Mouse (Mus musculus): ENCODE results near the gene Unkl. TPM values are rescaled to one million over a fixed set of nuclear protein-coding genes. Genes with fewer than 3 reads are reported as not detected.

Gene Unkl
- polyA plus RNA-seq, 1 experiment from 2014 or later, result 9.2 TPM

GRCm38 (mm10) chr17:25172558-25172957 is 15.6 kb upstream of the Unkl start:
- no peak overlapping the region for H3K4me3 ChIP-seq (replicated peaks; ENCODE audit: low read depth, low read length)
- H3K4me1 ChIP-seq (ENCODE audit: control insufficient read depth, insufficient read depth, low read length), result no peaks in the 10 kb centered on the region
- DNase-seq (no peak), ATAC-seq (ENCODE audit: low FRiP score, low TSS enrichment) (no peak)
- H3K4me2 ChIP-seq (ENCODE audit: low read length), result no peak overlapping the region
- no peaks in the 10 kb centered on the region for H3K27me3 ChIP-seq (ENCODE audit: control insufficient read depth, insufficient read depth, low read length)
- no peaks in the 10 kb centered on the region for H3K36me3 ChIP-seq (ENCODE audit: control insufficient read depth, insufficient read depth, low read length)
- no peak overlapping the region for H3K9ac ChIP-seq (replicated peaks; ENCODE audit: low read length)
- no peak overlapping the region for H3K27ac ChIP-seq (replicated peaks; ENCODE audit: low read depth, low read length)
- H3K9me3 ChIP-seq (ENCODE audit: control insufficient read depth, low read length), result no peaks in the 10 kb centered on the region
- 81% methylated on average over 3 of the region's 3 CpGs for WGBS

- H3K27ac ChIP-seq (replicated peaks; ENCODE audit: low read depth, low read length), result no peak within 1 kb of the TSS
- no peak within 1 kb of the TSS for H3K4me3 ChIP-seq (replicated peaks; ENCODE audit: low read depth, low read length)
- H3K36me3 ChIP-seq (ENCODE audit: control insufficient read depth, insufficient read depth, low read length), result no peaks in the 10 kb centered on the region
- 71% methylated on average over 9 of the region's 9 CpGs for WGBS
- no peaks in the 10 kb centered on the region for H3K4me1 ChIP-seq (ENCODE audit: control insufficient read depth, insufficient read depth, low read length)
- ATAC-seq (ENCODE audit: low FRiP score, low TSS enrichment) (no peak), DNase-seq (no peak)
- H3K9ac ChIP-seq (replicated peaks; ENCODE audit: low read length), result no peak within 1 kb of the TSS
- H3K27me3 ChIP-seq (ENCODE audit: control insufficient read depth, insufficient read depth, low read length), result no peaks in the 10 kb centered on the region
- no peaks in the 10 kb centered on the region for H3K9me3 ChIP-seq (ENCODE audit: control insufficient read depth, low read length)
- H3K4me2 ChIP-seq (ENCODE audit: low read length), result no peak within 1 kb of the TSS
These were observed 12.8 kb upstream of the Unkl start, which contains the start of gene Gm38655 for GRCm38 (mm10) chr17:25175411-25175810. Gene Gm38655 (minus strand): TSS chr17:25175471.

- Histone ChIP-seq H3K9me3 (ENCODE audit: control insufficient read depth, low read length) (no peaks in the 10 kb centered on the region), H3K27me3 (ENCODE audit: control insufficient read depth, insufficient read depth, low read length) (no peaks in the 10 kb centered on the region), H3K9ac (replicated peaks; ENCODE audit: low read length) (peak overlapping the region; percentile 89; the same call in 1 of the 2 replicates), H3K4me3 (replicated peaks; ENCODE audit: low read depth, low read length) (peak overlapping the region; percentile 87), H3K27ac (replicated peaks; ENCODE audit: low read depth, low read length) (no peak overlapping the region), H3K4me2 (ENCODE audit: low read length) (peak overlapping the region; percentile 99), H3K4me1 (ENCODE audit: control insufficient read depth, insufficient read depth, low read length) (peaks cover 18% of the 10 kb centered on the region), H3K36me3 (ENCODE audit: control insufficient read depth, insufficient read depth, low read length) (no peaks in the 10 kb centered on the region)
- ATAC-seq (ENCODE audit: low FRiP score, low TSS enrichment), result no peak
- no peak for DNase-seq
These were observed 5.0 kb upstream of the Unkl start for GRCm38 (mm10) chr17:25183232-25183631.

- WGBS, result under 1% methylated on average over 50 of the region's 50 CpGs
- Histone ChIP-seq H3K4me2 (ENCODE audit: low read length) (peak within 1 kb of the TSS; percentile 99), H3K9ac (replicated peaks; ENCODE audit: low read length) (peak within 1 kb of the TSS; percentile 89), H3K36me3 (ENCODE audit: control insufficient read depth, insufficient read depth, low read length) (no peaks in the 10 kb centered on the region), H3K27me3 (ENCODE audit: control insufficient read depth, insufficient read depth, low read length) (no peaks in the 10 kb centered on the region), H3K4me3 (replicated peaks; ENCODE audit: low read depth, low read length) (peak within 1 kb of the TSS; percentile 87), H3K9me3 (ENCODE audit: control insufficient read depth, low read length) (no peaks in the 10 kb centered on the region), H3K27ac (replicated peaks; ENCODE audit: low read depth, low read length) (peak within 1 kb of the TSS; percentile 93), H3K4me1 (ENCODE audit: control insufficient read depth, insufficient read depth, low read length) (peaks cover 20% of the 10 kb centered on the region)
- DNase-seq, result peak; percentile 100
- ATAC-seq (ENCODE audit: low FRiP score, low TSS enrichment), result peak; percentile 87
These were observed 4.0 kb upstream of the Unkl start, which contains the start of gene BC003965 for GRCm38 (mm10) chr17:25184129-25184691. Gene BC003965 (plus strand): TSS chr17:25184554.

GRCm38 (mm10) chr17:25184961-25185360 is 3.2 kb upstream of the Unkl start:
- Histone ChIP-seq H3K27me3 (ENCODE audit: control insufficient read depth, insufficient read depth, low read length) (no peaks in the 10 kb centered on the region), H3K36me3 (ENCODE audit: control insufficient read depth, insufficient read depth, low read length) (no peaks in the 10 kb centered on the region), H3K9ac (replicated peaks; ENCODE audit: low read length) (peak overlapping the region; percentile 89), H3K4me2 (ENCODE audit: low read length) (peak overlapping the region; percentile 99), H3K27ac (replicated peaks; ENCODE audit: low read depth, low read length) (peak overlapping the region; percentile 93; the same call in 1 of the 2 replicates), H3K9me3 (ENCODE audit: control insufficient read depth, low read length) (no peaks in the 10 kb centered on the region), H3K4me3 (replicated peaks; ENCODE audit: low read depth, low read length) (peak overlapping the region; percentile 87), H3K4me1 (ENCODE audit: control insufficient read depth, insufficient read depth, low read length) (peaks cover 27% of the 10 kb centered on the region)
- WGBS, result 11% methylated on average over 17 of the region's 17 CpGs
- DNase-seq, result no peak
- ATAC-seq (ENCODE audit: low FRiP score, low TSS enrichment), result no peak; the same call in 1 of the 2 replicates

GRCm38 (mm10) chr17:25187784-25188149 is 430 bp upstream of the Unkl start:
- DNase-seq, result no peak
- Histone ChIP-seq H3K9me3 (ENCODE audit: control insufficient read depth, low read length) (no peaks in the 10 kb centered on the region), H3K27ac (replicated peaks; ENCODE audit: low read depth, low read length) (0 out of 2 replicates have a peak overlapping the region, but pooled peaks have one; percentile 76), H3K36me3 (ENCODE audit: control insufficient read depth, insufficient read depth, low read length) (peaks cover 12% of the 10 kb centered on the region; the same call in 1 of the 2 replicates), H3K27me3 (ENCODE audit: control insufficient read depth, insufficient read depth, low read length) (no peaks in the 10 kb centered on the region), H3K4me1 (ENCODE audit: control insufficient read depth, insufficient read depth, low read length) (peaks cover 27% of the 10 kb centered on the region), H3K4me2 (ENCODE audit: low read length) (peak overlapping the region; percentile 71), H3K9ac (replicated peaks; ENCODE audit: low read length) (peak overlapping the region; percentile 79), H3K4me3 (replicated peaks; ENCODE audit: low read depth, low read length) (peak overlapping the region; percentile 90)
- WGBS, result 4% methylated on average over 11 of the region's 11 CpGs
- no peak for ATAC-seq (ENCODE audit: low FRiP score, low TSS enrichment)

GRCm38 (mm10) chr17:25189091-25189490 is 894 bp downstream of the Unkl start:
- ATAC-seq (ENCODE audit: low FRiP score, low TSS enrichment) (no peak), DNase-seq (no peak)
- Histone ChIP-seq H3K27ac (replicated peaks; ENCODE audit: low read depth, low read length) (no peak overlapping the region), H3K9me3 (ENCODE audit: control insufficient read depth, low read length) (no peaks in the 10 kb centered on the region), H3K9ac (replicated peaks; ENCODE audit: low read length) (peak overlapping the region; percentile 79), H3K27me3 (ENCODE audit: control insufficient read depth, insufficient read depth, low read length) (no peaks in the 10 kb centered on the region), H3K4me1 (ENCODE audit: control insufficient read depth, insufficient read depth, low read length) (peaks cover 20% of the 10 kb centered on the region), H3K4me3 (replicated peaks; ENCODE audit: low read depth, low read length) (peak overlapping the region; percentile 90), H3K36me3 (ENCODE audit: control insufficient read depth, insufficient read depth, low read length) (peaks cover 15% of the 10 kb centered on the region; the same call in 1 of the 2 replicates), H3K4me2 (ENCODE audit: low read length) (peak overlapping the region; percentile 71)
- WGBS, result 2% methylated on average over 16 of the region's 16 CpGs

- H3K27ac ChIP-seq (replicated peaks; ENCODE audit: low read depth, low read length), result no peak overlapping the region
- H3K4me1 ChIP-seq (ENCODE audit: control insufficient read depth, insufficient read depth, low read length), result no peaks in the 10 kb centered on the region
- H3K36me3 ChIP-seq (ENCODE audit: control insufficient read depth, insufficient read depth, low read length), result peaks cover 68% of the 10 kb centered on the region
- no peaks in the 10 kb centered on the region for H3K27me3 ChIP-seq (ENCODE audit: control insufficient read depth, insufficient read depth, low read length)
- WGBS, result 96% methylated on average over 4 of the region's 4 CpGs
- H3K4me3 ChIP-seq (replicated peaks; ENCODE audit: low read depth, low read length), result no peak overlapping the region
- DNase-seq (no peak), ATAC-seq (ENCODE audit: low FRiP score, low TSS enrichment) (no peak)
- H3K9me3 ChIP-seq (ENCODE audit: control insufficient read depth, low read length), result no peaks in the 10 kb centered on the region
- no peak overlapping the region for H3K4me2 ChIP-seq (ENCODE audit: low read length)
- no peak overlapping the region for H3K9ac ChIP-seq (replicated peaks; ENCODE audit: low read length)
These were observed 14.2 kb downstream of the Unkl start for GRCm38 (mm10) chr17:25202401-25202800.

GRCm38 (mm10) chr17:25210006-25210405 is 21.8 kb downstream of the Unkl start:
- DNase-seq, result no peak
- no peak for ATAC-seq (ENCODE audit: low FRiP score, low TSS enrichment)
- peaks cover 94% of the 10 kb centered on the region for H3K36me3 ChIP-seq (ENCODE audit: control insufficient read depth, insufficient read depth, low read length)
- H3K9me3 ChIP-seq (ENCODE audit: control insufficient read depth, low read length), result no peaks in the 10 kb centered on the region
- no peak overlapping the region for H3K4me3 ChIP-seq (replicated peaks; ENCODE audit: low read depth, low read length)
- H3K27ac ChIP-seq (replicated peaks; ENCODE audit: low read depth, low read length), result no peak overlapping the region
- WGBS, result 97% methylated on average over 4 of the region's 4 CpGs
- no peaks in the 10 kb centered on the region for H3K4me1 ChIP-seq (ENCODE audit: control insufficient read depth, insufficient read depth, low read length)
- no peaks in the 10 kb centered on the region for H3K27me3 ChIP-seq (ENCODE audit: control insufficient read depth, insufficient read depth, low read length)
- H3K4me2 ChIP-seq (ENCODE audit: low read length), result no peak overlapping the region
- no peak overlapping the region for H3K9ac ChIP-seq (replicated peaks; ENCODE audit: low read length)
